Mouse (Mus musculus): ENCODE measurements at regions not wholly inside any gene's neighbourhood (a gene's known extent, or its start where the extent isn't known, plus 50 kb on each side); places are given as distances from the start of the nearest gene placed in this dataset.

GRCm38 (mm10) chr5:45230097-45230496 is 219.9 kb downstream of the Qdpr start:
- TF ChIP-seq CTCF (IDR thresholded peaks at IDR 0.05; ENCODE audit: insufficient read depth, low read length) (no peak), POLR2A (IDR thresholded peaks at IDR 0.05; ENCODE audit: borderline replicate concordance, extremely low read depth, low read depth, low read length) (no peak)
- whole genome bisulfite sequencing: 64% methylated on average over 1 of the region's 1 CpGs
- H3K4me1 ChIP-seq (ENCODE audit: control insufficient read depth, insufficient read depth, low read length): no peaks in the 10 kb centered on the region
- DNase-seq: no peak
- no peak overlapping the region for H3K4me3 ChIP-seq (replicated peaks; ENCODE audit: extremely low read depth, low read depth, low read length)

- no peaks in the 10 kb centered on the region for H3K4me1 ChIP-seq (ENCODE audit: control insufficient read depth, insufficient read depth, low read length)
- TF ChIP-seq POLR2A (IDR thresholded peaks at IDR 0.05; ENCODE audit: borderline replicate concordance, extremely low read depth, low read depth, low read length) (no peak), CTCF (IDR thresholded peaks at IDR 0.05; ENCODE audit: insufficient read depth, low read length) (no peak)
- no peak for DNase-seq
- 70% methylated on average over 3 of the region's 3 CpGs for WGBS
- no peak overlapping the region for H3K4me3 ChIP-seq (replicated peaks; ENCODE audit: extremely low read depth, low read depth, low read length)
Observed at GRCm38 (mm10) chr5:45229477-45229876, 220.6 kb downstream of the Qdpr start.

- no peak overlapping the region for H3K4me3 ChIP-seq (replicated peaks; ENCODE audit: extremely low read depth, low read depth, low read length)
- no peak for DNase-seq
- 72% methylated on average over 6 of the region's 6 CpGs for WGBS
- no peaks in the 10 kb centered on the region for H3K4me1 ChIP-seq (ENCODE audit: control insufficient read depth, insufficient read depth, low read length)
- no peak for TF ChIP-seq CTCF (IDR thresholded peaks at IDR 0.05; ENCODE audit: insufficient read depth, low read length)
- no peak for TF ChIP-seq POLR2A (IDR thresholded peaks at IDR 0.05; ENCODE audit: borderline replicate concordance, extremely low read depth, low read depth, low read length)
Observed at GRCm38 (mm10) chr5:45228226-45228927, 221.7 kb downstream of the Qdpr start.

GRCm38 (mm10) chr5:45220272-45220916 is 229.6 kb downstream of the Qdpr start:
- H3K4me3 ChIP-seq (replicated peaks; ENCODE audit: extremely low read depth, low read depth, low read length): no peak overlapping the region
- no peak for DNase-seq
- TF ChIP-seq POLR2A (IDR thresholded peaks at IDR 0.05; ENCODE audit: borderline replicate concordance, extremely low read depth, low read depth, low read length) (no peak), CTCF (IDR thresholded peaks at IDR 0.05; ENCODE audit: insufficient read depth, low read length) (no peak)
- WGBS: 65% methylated on average over 6 of the region's 6 CpGs
- no peaks in the 10 kb centered on the region for H3K4me1 ChIP-seq (ENCODE audit: control insufficient read depth, insufficient read depth, low read length)

GRCm38 (mm10) chr5:45219558-45219957 is 230.5 kb downstream of the Qdpr start:
- no peak for DNase-seq
- H3K4me1 ChIP-seq (ENCODE audit: control insufficient read depth, insufficient read depth, low read length): no peaks in the 10 kb centered on the region
- 64% methylated on average over 1 of the region's 1 CpGs for WGBS
- no peak overlapping the region for H3K4me3 ChIP-seq (replicated peaks; ENCODE audit: extremely low read depth, low read depth, low read length)
- TF ChIP-seq CTCF (IDR thresholded peaks at IDR 0.05; ENCODE audit: insufficient read depth, low read length) (no peak), POLR2A (IDR thresholded peaks at IDR 0.05; ENCODE audit: borderline replicate concordance, extremely low read depth, low read depth, low read length) (no peak)

- DNase-seq: no peak
- H3K4me3 ChIP-seq (replicated peaks; ENCODE audit: extremely low read depth, low read depth, low read length): no peak overlapping the region
- no peaks in the 10 kb centered on the region for H3K4me1 ChIP-seq (ENCODE audit: control insufficient read depth, insufficient read depth, low read length)
- WGBS: 82% methylated on average over 3 of the region's 3 CpGs
- TF ChIP-seq POLR2A (IDR thresholded peaks at IDR 0.05; ENCODE audit: borderline replicate concordance, extremely low read depth, low read depth, low read length): no peak
- TF ChIP-seq CTCF (IDR thresholded peaks at IDR 0.05; ENCODE audit: insufficient read depth, low read length): no peak
Observed at GRCm38 (mm10) chr5:45219101-45219500, 230.9 kb downstream of the Qdpr start.

GRCm38 (mm10) chr5:45214475-45214874 is 235.6 kb downstream of the Qdpr start:
- H3K4me1 ChIP-seq (ENCODE audit: control insufficient read depth, insufficient read depth, low read length): no peaks in the 10 kb centered on the region
- no peak overlapping the region for H3K4me3 ChIP-seq (replicated peaks; ENCODE audit: extremely low read depth, low read depth, low read length)
- DNase-seq: no peak
- TF ChIP-seq POLR2A (IDR thresholded peaks at IDR 0.05; ENCODE audit: borderline replicate concordance, extremely low read depth, low read depth, low read length) (no peak), CTCF (IDR thresholded peaks at IDR 0.05; ENCODE audit: insufficient read depth, low read length) (no peak)

- no peak for DNase-seq
- Histone ChIP-seq H3K4me1 (ENCODE audit: control insufficient read depth, insufficient read depth, low read length) (no peaks in the 10 kb centered on the region), H3K4me3 (replicated peaks; ENCODE audit: extremely low read depth, low read depth, low read length) (no peak overlapping the region)
- no peak for TF ChIP-seq POLR2A (IDR thresholded peaks at IDR 0.05; ENCODE audit: borderline replicate concordance, extremely low read depth, low read depth, low read length)
- TF ChIP-seq CTCF (IDR thresholded peaks at IDR 0.05; ENCODE audit: insufficient read depth, low read length): no peak
- 86% methylated on average over 1 of the region's 1 CpGs for WGBS
Observed at GRCm38 (mm10) chr5:45198408-45198807, 251.6 kb downstream of the Qdpr start.

GRCm38 (mm10) chr5:45196159-45196558 is 253.9 kb downstream of the Qdpr start:
- no peak overlapping the region for H3K4me3 ChIP-seq (replicated peaks; ENCODE audit: extremely low read depth, low read depth, low read length)
- 51% methylated on average over 3 of the region's 3 CpGs for WGBS
- DNase-seq: no peak
- TF ChIP-seq CTCF (IDR thresholded peaks at IDR 0.05; ENCODE audit: insufficient read depth, low read length) (no peak), POLR2A (IDR thresholded peaks at IDR 0.05; ENCODE audit: borderline replicate concordance, extremely low read depth, low read depth, low read length) (no peak)
- no peaks in the 10 kb centered on the region for H3K4me1 ChIP-seq (ENCODE audit: control insufficient read depth, insufficient read depth, low read length)

- no peaks in the 10 kb centered on the region for H3K4me1 ChIP-seq (ENCODE audit: control insufficient read depth, insufficient read depth, low read length)
- H3K4me3 ChIP-seq (replicated peaks; ENCODE audit: extremely low read depth, low read depth, low read length): no peak overlapping the region
- TF ChIP-seq CTCF (IDR thresholded peaks at IDR 0.05; ENCODE audit: insufficient read depth, low read length) (no peak), POLR2A (IDR thresholded peaks at IDR 0.05; ENCODE audit: borderline replicate concordance, extremely low read depth, low read depth, low read length) (no peak)
- DNase-seq: no peak
Observed at GRCm38 (mm10) chr5:45192287-45192686, 257.7 kb downstream of the Qdpr start.

Measured in lung, adult 2 months (tissue).